Mouse (Mus musculus): ENCODE data around the gene Comt. TPM values are rescaled to one million over a fixed set of nuclear protein-coding genes. Genes with fewer than 3 reads are reported as not detected.

Gene Comt
- total RNA-seq, 2 experiments from 2014 or later = 193 to 249 TPM

DNA sequence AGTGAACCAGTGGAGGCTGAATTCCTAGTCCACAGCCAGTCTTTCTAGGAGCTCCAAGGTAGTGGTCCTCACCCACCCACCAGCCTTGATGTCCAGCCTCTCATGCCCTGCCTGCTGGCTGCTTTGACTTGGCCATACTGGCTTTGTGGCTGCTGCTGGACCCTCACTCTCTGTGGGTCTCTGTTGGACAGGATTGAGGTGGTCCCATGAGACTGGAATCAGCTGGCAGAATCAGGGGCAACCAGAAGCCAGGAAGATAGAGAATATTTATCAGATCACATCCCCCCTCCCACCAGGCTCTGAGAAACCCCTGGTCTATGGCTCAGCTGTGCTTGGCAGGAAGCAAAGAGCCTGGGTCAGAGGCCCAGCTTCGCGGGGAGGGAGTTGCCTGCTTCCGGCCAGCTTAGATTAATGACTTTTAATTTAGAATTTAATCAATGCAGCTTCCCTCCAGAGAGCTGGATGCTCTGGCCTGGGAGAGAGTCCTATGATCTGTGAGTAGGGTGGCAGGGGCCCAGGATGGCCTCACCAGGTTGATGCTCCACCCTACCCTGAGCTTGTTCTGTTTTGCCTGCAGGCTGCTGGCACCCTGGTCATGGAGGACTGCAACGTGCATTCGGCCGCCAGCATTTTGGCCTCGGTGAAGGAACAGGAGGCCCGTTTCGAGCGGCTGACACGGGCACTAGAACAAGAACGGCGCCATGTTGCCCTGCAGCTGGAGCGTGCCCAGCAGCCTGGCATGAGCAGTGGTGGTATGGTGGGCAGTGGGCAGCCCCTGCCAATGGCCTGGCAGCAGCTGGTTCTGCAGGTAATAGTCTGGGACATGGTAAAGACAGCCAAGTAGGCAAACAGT, 37.8 kb downstream of the Comt start:
- no peak for DNase-seq

DNA sequence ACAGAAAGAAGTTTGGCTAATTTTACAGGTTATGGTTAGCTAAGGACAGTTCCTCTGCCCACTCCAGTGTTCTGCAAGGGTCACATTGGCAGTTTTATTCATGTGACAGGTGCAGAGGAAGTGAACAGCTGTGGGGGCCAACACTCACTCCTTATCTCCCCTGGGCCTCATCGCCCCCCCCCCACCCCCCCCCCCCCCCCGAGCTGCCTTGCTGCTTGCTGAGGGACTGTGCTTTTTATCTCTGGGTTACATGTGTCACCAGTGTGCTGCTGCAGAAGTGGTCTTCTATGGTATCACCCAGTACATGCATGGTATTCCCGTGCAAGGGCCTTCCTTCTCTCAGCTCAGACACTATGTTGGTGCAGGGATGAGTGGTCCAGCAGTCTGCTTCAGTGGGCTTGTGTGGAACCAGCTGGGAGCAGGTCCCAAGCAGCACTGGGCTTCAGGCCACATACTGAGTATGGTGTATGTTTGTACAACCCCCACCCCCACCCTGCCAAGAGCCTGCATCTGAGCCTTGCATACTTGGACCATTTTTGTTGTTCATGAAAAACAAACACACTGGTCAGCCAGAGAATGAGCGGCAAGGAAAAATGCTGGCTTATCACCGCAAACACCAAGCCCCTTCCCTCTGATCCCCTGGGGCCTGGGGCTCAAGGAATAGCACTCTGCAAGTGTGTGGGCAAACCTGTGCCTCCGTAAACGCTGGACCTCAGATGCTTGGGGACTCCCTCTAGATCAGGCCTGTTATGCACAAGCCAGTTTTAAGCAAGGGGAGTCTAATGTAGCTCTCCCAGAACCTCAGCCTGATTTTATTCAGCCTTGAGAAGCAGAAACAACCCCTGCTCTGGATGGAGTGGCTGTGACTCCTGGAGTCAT, 38.7 kb downstream of the Comt start:
- DNase-seq = no peak

DNA sequence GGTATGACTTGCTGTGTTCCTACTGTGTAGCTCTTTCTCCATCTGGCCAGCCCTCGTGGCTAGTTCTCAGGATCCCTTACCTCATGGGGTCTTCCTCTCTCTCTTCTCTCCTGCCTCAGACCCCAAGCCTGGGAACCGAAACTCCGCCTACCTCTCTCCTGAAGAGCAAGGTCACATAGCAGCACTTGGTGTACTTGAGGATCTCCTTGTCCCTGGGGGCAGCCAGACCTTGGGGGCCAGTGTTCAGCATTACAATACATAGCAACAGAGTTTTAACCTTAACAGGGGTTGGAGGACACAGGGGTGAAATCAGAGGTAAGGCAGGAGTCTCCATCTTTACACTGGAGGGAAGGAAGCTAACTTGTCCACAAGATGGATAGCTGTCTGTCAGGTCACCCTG, 39.7 kb downstream of the Comt start:
- DNase-seq = no peak

DNA sequence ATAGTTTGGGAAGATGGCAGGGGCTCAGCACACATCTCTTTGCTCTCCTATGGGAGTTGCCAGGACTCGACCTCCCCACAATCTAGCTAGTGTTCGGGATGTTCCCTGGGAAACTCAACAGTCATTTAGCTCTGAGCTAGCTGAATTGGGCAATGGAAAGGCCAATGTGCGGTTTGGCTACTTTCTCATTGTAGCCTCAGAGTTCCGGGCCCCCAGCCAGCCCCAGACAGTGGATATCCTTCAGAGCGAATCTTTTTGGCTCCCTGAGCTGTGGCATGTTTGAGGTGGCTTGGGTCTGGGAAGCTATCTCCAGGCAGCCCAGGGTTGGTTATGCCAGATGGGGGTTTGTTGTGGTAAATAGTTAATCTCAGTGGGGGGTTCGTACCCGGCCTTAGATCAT, 40.2 kb downstream of the Comt start:
- DNase-seq = peak in 1 of 2 experiments; percentile 69

DNA sequence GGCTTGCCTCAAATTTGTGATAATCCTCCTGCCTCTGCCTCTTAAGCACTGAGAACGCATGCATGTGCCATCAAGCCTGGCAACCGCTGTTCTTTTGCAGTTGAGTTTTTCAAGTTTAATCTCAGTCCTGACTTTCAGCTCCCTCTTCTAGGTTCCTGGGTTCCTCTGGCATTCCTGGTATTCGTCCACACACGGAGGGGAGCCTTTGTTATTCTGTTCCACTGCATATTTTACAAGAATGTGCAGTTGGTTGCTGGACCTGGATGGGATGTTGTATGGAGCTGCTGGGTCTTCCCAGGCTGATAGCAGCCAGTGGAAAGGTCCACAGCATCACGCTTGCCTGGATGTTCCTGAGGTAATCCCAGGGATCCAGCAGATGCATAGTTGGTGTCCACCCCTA, 41.2 kb downstream of the Comt start:
- DNase-seq = no peak

DNA sequence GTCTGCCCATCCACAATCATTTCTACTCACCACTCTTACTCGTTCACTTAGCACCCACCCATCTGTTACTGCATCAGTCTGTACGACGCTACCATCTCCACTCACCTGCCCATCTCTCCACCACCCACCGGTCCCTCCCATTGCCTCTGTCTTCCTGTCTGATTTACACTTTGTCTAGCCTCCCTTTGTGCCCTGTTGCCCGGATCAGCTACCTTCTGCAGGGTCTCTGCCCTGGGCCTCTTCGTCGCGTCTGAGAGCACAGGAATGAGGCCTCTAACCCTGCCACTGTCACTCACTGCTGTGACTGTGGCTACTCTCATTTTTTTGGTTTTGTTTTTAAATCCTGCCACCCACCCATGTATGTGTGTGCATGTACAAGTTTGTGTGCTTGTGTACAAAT, 42.0 kb downstream of the Comt start:
- DNase-seq = no peak

DNA sequence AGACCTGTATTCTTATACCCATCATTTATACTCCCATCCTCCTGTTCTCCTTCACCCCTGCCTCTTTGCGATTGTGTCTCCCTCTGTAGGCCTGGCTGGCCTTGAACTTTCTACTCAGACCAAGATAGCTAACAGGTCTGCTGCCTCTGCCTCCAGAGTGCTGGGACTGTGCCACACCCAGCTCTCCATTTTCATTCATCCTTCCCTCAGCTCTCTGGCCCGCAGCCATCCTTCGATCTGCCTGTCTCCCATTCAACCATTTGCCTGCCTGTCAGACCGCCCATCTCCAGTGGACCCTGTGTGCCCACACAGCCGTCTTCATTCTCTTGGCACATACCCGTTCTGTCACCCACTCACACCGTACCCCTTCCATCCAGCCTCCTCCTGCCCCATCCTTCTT, 42.4 kb downstream of the Comt start:
- no peak for DNase-seq

DNA sequence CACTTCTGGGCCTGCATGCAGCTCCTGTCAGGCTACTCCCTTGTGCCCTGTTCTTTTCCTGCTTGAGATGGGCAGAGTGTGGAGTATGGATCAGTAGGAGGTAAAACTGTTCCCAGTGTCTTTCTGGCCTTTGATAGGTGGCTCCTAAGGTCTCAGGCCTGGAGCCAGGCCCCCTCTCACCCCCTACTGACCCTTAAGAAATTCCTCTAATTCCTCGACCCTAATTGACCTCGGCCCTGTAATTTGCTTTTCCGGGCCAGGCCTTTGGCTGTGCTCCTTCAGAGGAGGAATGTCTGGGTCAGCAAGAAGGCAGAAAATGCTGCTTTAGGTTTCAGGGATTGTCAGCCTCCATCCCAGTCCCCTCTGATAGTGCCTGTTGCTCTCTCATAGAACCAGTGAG, 42.9 kb downstream of the Comt start:
- DNase-seq = no peak

DNA sequence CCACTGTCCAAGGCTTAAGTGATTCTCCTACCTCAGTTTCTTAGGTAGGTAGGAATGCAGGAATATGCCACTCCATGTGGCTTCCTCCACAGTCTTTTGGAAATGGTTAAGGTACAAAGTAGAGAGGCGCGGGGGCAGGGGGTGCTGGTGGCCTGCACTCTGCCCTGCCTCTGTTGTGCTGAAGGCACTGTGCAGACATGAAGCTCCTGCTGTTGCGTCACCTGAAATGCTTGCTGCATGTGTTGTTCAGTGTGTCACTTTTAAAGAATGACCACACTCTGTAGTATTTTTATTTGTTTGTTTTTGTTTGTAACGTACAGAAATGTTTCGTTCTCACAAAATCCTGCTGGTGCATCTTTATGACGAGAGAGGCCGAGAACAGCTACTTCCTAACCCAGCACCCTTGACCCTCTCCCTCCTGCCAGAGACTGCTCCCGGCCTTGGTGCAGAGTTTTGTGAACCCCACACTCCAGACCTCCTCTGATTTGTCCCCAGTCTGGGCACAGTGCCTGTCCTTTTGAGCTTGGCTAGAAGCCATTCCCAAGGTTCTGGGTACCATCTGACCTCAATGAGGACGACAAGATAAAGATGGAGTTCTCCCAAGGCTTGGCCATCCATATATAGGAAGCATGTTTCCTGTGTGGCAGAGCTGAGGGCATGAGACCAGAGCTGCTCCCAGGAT, 43.5 kb downstream of the Comt start:
- peak; percentile 76 to 77 for DNase-seq

DNA sequence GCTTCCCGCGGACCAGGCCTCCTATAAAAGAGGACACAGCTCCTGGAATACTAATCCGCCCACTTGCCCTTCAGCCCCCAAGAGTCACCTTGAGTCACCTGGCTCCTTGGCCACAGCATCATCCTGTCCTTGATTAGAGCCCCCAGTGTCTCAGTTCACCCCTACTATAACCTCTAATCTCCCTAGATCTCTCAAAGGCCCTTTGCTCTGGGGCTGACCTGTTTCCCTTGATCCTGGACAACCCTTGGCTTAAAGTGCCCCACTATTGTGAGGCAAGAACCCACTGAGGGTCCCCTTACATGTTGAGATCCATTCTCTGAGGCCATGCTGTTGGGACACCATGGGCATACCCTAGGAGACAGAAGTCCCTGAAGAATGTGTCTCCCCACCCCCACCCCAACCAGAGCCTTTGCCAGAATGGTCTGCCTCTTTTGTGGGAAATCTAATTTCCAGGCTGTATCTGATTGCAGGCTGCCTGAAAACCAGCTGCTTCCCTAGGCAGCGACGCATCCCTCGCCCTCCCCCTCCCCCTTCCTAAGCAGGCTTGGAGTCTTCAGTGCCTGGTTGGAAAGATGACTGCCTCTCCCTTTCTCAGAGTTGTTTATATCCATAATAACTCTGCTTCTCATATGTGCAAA, 44.9 kb downstream of the Comt start:
- no peak for DNase-seq

DNA sequence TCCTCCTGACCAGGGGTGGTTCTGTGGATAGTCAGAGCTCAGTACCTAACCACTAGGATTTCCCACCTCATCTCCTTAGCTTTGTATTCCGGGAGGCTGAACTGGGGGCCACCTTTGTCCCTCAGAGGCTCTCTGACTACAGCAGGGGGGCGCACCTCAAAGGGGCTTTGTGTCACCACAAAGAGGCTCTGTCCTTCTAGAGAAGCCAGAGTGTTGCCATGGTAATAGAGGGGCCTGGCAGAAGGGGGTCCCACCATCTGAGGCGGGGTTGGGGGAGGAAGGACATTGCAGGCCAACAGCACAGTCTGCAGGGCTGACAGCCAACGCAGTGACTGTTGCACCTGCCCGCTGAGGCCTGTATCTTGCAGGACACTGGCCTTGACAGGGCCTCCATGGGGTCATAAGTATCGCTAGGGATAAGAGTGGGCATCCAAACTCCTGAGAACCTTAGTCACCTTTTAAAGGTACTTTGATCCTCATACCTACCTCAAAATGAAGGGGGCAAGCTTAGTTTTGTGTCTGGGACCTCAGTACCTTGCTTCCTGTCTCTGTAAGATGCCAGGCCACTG, 46.1 kb downstream of the Comt start:
- no peak for DNase-seq

DNA sequence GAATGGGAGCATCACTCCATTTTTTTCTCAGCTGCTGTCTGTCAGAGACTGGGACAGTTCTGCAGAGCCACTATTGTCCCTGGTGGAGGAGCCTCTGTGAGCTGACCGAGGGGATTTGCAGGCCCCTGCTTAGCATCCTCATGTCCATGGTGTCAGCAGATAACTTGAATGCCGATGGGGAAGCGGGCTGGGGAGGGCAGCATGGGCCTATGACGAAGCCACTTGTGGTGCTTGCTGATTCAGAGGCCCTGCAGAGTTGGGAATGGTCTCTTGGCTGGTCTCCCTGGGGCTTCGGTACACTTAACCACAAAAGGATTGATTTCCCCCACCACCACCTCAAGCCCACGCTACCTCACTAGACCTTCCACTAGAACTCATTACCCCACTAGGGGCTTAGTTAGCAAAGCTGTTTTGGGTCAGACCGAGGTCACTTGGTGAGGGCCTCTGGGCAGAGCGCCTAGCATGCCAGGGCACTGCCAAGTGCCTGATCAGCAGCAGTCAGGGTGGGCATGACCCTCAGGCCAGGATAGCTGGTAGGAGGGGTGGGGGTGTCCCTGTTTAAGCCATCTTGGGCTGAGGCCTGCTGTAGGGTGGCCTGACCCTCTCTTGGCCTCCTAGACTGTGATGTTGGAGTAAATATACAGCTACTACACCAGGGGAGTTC, 47.2 kb downstream of the Comt start:
- no peak for DNase-seq

DNA sequence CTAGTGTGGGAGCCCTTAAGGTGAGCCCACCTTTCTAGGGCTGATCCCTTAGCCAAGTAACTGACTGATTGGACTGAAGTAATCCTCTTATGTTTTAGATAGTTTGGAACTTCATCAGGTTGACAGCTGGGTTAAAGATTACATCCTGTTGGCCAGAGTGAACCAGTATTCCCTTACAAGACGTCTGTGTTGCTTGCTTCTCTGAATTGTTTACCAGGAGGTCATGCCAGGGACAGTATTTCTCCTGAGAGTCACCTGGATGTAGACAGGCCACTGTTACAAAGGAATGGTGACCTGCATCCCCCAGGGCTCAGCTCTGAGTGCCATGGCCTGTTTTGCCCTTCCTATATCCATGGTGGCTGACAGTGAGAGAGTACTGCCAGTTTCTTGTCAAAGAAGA, 48.2 kb downstream of the Comt start:
- DNase-seq = no peak

DNA sequence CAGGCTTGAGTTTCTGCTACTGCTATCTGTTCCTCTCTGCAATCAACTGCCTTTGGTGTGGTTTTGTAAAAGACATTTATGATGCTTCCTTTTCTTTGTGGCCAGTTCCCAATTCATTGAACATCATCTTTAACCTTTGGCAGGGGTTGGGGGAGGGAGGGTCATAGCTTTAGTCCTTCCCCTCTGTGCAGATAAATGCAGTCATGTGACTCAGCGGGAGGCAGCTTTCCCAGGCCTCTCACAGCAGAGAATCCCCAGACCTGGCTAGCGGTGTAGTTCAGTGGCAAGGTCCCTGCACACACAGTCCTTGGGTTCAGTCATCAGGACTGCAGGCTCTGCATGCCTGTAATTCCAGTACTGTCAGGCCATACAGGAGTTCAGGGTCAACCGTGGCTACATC, 49.4 kb downstream of the Comt start:
- DNase-seq = peak in 1 of 2 experiments; percentile 48

DNA sequence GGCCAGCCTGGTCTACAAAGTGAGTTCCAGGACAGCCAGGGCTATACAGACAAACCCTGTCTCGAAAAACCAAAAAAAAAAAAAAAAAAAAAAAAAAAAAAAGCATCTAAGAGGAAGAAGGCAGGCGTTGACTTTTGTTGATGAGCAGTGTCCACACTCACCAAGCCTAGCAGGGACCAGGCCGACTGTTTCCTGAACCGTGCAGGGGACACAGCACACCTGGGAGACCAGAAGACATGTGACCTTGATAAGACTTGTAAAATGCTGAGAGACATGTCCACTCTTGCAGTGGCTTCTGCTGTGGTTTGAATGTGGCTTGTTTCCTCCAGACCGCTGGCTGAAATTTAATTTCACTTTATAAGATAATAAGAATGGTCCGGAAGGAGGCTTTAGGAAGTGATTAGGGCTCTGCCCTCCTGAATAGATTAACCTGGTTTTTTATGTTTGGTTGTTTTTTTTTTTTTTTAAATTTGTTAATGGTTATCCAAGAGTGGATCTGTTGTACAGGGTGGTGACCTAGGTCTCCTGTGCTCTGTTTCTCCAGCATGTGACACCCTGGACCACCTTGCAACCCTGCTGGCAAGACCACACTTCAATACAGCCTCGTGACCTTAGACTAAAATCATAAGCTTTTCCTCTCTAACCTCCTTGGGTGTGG, 50.2 kb downstream of the Comt start:
- DNase-seq = no peak

DNA sequence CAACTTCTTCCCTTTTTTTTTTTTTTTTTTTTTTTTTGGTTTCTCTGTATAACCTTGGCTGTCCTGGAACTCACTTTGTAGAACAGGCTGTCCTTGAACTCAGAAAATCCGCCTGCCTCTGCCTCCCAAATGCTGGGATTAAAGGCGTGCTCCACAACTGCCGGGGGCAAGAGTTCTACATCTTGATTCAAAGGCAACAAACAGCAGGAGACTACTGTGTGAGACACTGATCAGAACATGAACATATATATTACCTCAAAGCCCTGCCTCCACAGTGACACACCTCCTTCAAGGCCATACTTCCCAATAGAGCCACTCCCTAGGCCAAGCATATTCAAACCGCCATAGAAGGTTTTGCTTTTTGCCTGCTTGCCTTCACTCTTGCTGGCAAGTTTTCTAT, 53.0 kb downstream of the Comt start:
- DNase-seq = no peak

DNA sequence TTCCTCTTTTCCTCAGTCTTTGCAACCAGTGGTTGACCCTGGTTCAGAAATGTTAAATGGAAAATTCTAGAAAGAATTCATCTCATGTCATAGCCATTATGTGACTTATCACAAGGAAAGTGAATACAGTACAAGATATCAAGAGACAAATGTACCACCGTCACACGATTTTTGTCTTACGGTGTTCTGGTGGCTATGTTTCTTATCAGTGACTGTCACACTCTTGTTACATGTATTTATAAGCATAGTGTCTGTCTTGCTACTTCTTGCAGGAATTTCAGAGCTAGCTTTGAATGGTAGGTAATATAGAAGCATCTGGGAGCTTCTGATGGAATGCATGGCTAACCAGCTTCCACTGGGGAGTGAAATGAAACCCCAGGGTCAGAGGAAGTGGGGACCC, 56.5 kb downstream of the Comt start:
- DNase-seq = no peak

DNA sequence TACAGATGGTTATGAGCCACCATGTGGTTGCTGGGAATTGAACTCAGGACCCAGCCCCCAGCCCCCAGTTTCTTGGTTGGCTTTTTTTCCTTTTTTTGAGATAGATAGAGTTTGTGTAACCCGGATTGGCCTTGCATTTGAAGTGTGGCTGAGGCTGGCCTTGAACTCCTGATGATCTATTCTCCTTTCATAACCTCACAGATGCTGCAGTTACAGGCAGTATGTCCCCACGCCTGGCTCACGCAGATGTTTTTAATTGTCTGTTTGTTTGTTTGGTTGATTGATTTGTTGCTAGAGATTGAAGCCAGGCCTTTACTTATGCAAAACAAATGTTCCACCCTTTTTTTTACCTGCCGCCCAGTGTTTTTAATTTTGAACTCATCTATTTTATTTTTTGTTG, 59.8 kb downstream of the Comt start:
- no peak for DNase-seq

DNA sequence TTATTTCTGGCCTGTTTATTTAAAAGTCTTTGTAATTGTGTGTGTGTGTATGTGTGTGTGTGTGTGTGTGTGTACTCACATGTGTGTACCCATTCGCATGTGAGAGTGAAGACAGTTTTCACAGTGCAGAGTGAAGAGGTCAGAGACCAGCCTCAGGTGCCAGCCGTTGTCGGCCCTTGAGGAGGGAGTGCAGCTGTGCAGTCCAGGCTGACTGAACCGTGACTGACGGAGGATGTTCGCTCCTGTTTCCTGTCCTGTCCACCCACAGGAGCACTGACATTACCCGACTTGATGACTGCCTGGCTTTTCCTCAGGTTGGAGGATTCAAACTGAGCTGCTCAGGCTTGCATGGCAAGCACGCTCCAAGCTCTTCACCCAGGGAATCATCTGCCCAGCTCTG, 63.7 kb downstream of the Comt start:
- DNase-seq = no peak

DNA sequence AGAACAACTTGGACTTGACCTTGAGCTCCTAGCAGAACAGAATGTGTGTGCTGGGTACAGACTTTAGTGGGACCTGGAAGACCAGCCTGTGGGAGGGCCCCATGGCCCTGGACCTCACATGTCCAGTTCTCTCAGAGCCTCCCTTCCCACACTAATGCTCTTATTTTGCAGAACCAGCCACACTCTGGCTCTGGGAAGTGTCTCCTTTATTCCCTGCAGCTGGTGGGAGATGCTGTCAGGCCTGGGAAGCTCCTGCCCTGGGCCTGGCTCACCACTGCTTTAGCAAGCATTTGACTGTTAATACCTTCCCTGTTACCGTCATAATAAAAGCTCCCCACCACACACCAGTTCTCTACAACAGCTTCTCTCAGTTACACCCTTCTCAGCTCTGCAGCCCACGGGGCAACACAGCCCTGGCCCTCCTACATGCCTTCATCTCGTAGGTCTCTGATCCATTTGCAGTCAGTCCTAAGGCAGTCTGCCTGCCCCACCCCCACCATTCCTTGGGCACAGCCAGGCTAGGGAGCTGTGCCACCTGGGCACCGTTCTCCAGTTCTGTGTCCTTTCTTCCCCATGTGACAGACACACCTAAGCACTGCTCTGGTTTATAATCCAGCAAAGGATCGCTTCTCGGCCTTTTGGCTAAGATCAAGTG, 66.4 kb downstream of the Comt start:
- DNase-seq = no peak
